Mouse (Mus musculus): ENCODE measurements around the gene Nav1. TPM values are rescaled to one million over a fixed set of nuclear protein-coding genes. Genes with fewer than 3 reads are reported as not detected.

The Nav1 gene
- polyA plus RNA-seq, 1 experiment from 2014 or later, result 15.0 TPM

GRCm38 (mm10) chr1:135615715-135616641 lies 8.9 kb upstream of the Nav1 start:
- 16% methylated on average over 20 of the region's 20 CpGs for WGBS
- H3K36me3 ChIP-seq, result no peaks in the 10 kb centered on the region
- H3K4me2 ChIP-seq (replicated peaks), result no peak overlapping the region
- no peaks in the 10 kb centered on the region for H3K27me3 ChIP-seq
- H3K4me3 ChIP-seq, result no peak overlapping the region
- H3K9me3 ChIP-seq, result no peaks in the 10 kb centered on the region
- H3K27ac ChIP-seq, result no peak overlapping the region
- H3K4me1 ChIP-seq, result peaks cover 11% of the 10 kb centered on the region
- ATAC-seq (ENCODE audit: low FRiP score, low read depth), result 0 out of 2 replicates have a peak, but pooled peaks have one; percentile 32
- no peak overlapping the region for H3K9ac ChIP-seq

GRCm38 (mm10) chr1:135609621-135610020 lies 2.5 kb upstream of the Nav1 start:
- Histone ChIP-seq H3K4me2 (replicated peaks) (no peak overlapping the region), H3K4me3 (no peak overlapping the region), H3K9me3 (no peaks in the 10 kb centered on the region), H3K27ac (no peak overlapping the region), H3K4me1 (no peaks in the 10 kb centered on the region), H3K36me3 (no peaks in the 10 kb centered on the region), H3K9ac (no peak overlapping the region), H3K27me3 (no peaks in the 10 kb centered on the region)
- 80% methylated on average over 4 of the region's 4 CpGs for WGBS
- no peak for ATAC-seq (ENCODE audit: low FRiP score, low read depth)

- Histone ChIP-seq H3K27ac (no peak overlapping the region), H3K4me1 (peaks cover 10% of the 10 kb centered on the region), H3K9me3 (no peaks in the 10 kb centered on the region), H3K27me3 (no peaks in the 10 kb centered on the region), H3K9ac (no peak overlapping the region), H3K36me3 (no peaks in the 10 kb centered on the region), H3K4me2 (replicated peaks) (no peak overlapping the region), H3K4me3 (no peak overlapping the region)
- no peak for ATAC-seq (ENCODE audit: low FRiP score, low read depth)
- 87% methylated on average over 12 of the region's 12 CpGs for whole genome bisulfite sequencing
Measured at GRCm38 (mm10) chr1:135606355-135607015, 610 bp downstream of the Nav1 start.

GRCm38 (mm10) chr1:135605530-135605929 lies 1.6 kb downstream of the Nav1 start:
- H3K27ac ChIP-seq, result no peak overlapping the region
- H3K4me2 ChIP-seq (replicated peaks), result no peak overlapping the region
- H3K9ac ChIP-seq, result no peak overlapping the region
- peaks cover 17% of the 10 kb centered on the region for H3K4me1 ChIP-seq
- no peaks in the 10 kb centered on the region for H3K36me3 ChIP-seq
- H3K27me3 ChIP-seq, result no peaks in the 10 kb centered on the region
- WGBS, result 61% methylated on average over 5 of the region's 5 CpGs
- ATAC-seq (ENCODE audit: low FRiP score, low read depth), result no peak
- no peak overlapping the region for H3K4me3 ChIP-seq
- H3K9me3 ChIP-seq, result no peaks in the 10 kb centered on the region

- H3K36me3 ChIP-seq, result no peaks in the 10 kb centered on the region
- WGBS, result 82% methylated on average over 7 of the region's 7 CpGs
- H3K27me3 ChIP-seq, result no peaks in the 10 kb centered on the region
- no peak overlapping the region for H3K4me2 ChIP-seq (replicated peaks)
- no peak overlapping the region for H3K4me3 ChIP-seq
- H3K27ac ChIP-seq, result no peak overlapping the region
- peaks cover 27% of the 10 kb centered on the region for H3K4me1 ChIP-seq
- no peak overlapping the region for H3K9ac ChIP-seq
- no peak for ATAC-seq (ENCODE audit: low FRiP score, low read depth)
- no peaks in the 10 kb centered on the region for H3K9me3 ChIP-seq
Measured at GRCm38 (mm10) chr1:135604361-135605052, 2.6 kb downstream of the Nav1 start.

GRCm38 (mm10) chr1:135603121-135603870 lies 3.8 kb downstream of the Nav1 start:
- Histone ChIP-seq H3K9ac (no peak overlapping the region), H3K27ac (no peak overlapping the region), H3K4me2 (replicated peaks) (no peak overlapping the region), H3K36me3 (no peaks in the 10 kb centered on the region), H3K4me3 (no peak overlapping the region), H3K9me3 (no peaks in the 10 kb centered on the region), H3K4me1 (peaks cover 39% of the 10 kb centered on the region), H3K27me3 (no peaks in the 10 kb centered on the region)
- 26% methylated on average over 11 of the region's 11 CpGs for WGBS
- ATAC-seq (ENCODE audit: low FRiP score, low read depth), result no peak

- Histone ChIP-seq H3K9ac (no peak overlapping the region), H3K4me3 (no peak overlapping the region), H3K36me3 (no peaks in the 10 kb centered on the region), H3K4me1 (peaks cover 40% of the 10 kb centered on the region), H3K9me3 (no peaks in the 10 kb centered on the region), H3K27me3 (no peaks in the 10 kb centered on the region), H3K27ac (no peak overlapping the region), H3K4me2 (replicated peaks) (no peak overlapping the region)
- ATAC-seq (ENCODE audit: low FRiP score, low read depth), result no peak
- 49% methylated on average over 15 of the region's 15 CpGs for WGBS
Measured at GRCm38 (mm10) chr1:135600023-135601005, 6.8 kb downstream of the Nav1 start.

GRCm38 (mm10) chr1:135598251-135598879 lies 8.7 kb downstream of the Nav1 start:
- peaks cover 36% of the 10 kb centered on the region for H3K4me1 ChIP-seq
- H3K4me3 ChIP-seq, result no peak overlapping the region
- H3K4me2 ChIP-seq (replicated peaks), result no peak overlapping the region
- no peak overlapping the region for H3K9ac ChIP-seq
- no peak overlapping the region for H3K27ac ChIP-seq
- ATAC-seq (ENCODE audit: low FRiP score, low read depth), result no peak
- H3K27me3 ChIP-seq, result no peaks in the 10 kb centered on the region
- H3K36me3 ChIP-seq, result no peaks in the 10 kb centered on the region
- H3K9me3 ChIP-seq, result no peaks in the 10 kb centered on the region
- 62% methylated on average over 8 of the region's 8 CpGs for WGBS

- H3K4me3 ChIP-seq, result no peak overlapping the region
- 49% methylated on average over 9 of the region's 9 CpGs for WGBS
- H3K36me3 ChIP-seq, result no peaks in the 10 kb centered on the region
- H3K27ac ChIP-seq, result no peak overlapping the region
- no peak overlapping the region for H3K9ac ChIP-seq
- H3K9me3 ChIP-seq, result no peaks in the 10 kb centered on the region
- peaks cover 12% of the 10 kb centered on the region for H3K4me1 ChIP-seq
- no peak for ATAC-seq (ENCODE audit: low FRiP score, low read depth)
- H3K4me2 ChIP-seq (replicated peaks), result no peak overlapping the region
- no peaks in the 10 kb centered on the region for H3K27me3 ChIP-seq
Measured at GRCm38 (mm10) chr1:135594279-135594903, 12.7 kb downstream of the Nav1 start.

GRCm38 (mm10) chr1:135593560-135594278 lies 13.4 kb downstream of the Nav1 start:
- H3K4me1 ChIP-seq, result peaks cover 5% of the 10 kb centered on the region
- ATAC-seq (ENCODE audit: low FRiP score, low read depth), result no peak
- no peak overlapping the region for H3K9ac ChIP-seq
- no peaks in the 10 kb centered on the region for H3K9me3 ChIP-seq
- WGBS, result 91% methylated on average over 6 of the region's 6 CpGs
- no peak overlapping the region for H3K27ac ChIP-seq
- no peaks in the 10 kb centered on the region for H3K27me3 ChIP-seq
- H3K36me3 ChIP-seq, result no peaks in the 10 kb centered on the region
- H3K4me3 ChIP-seq, result no peak overlapping the region
- no peak overlapping the region for H3K4me2 ChIP-seq (replicated peaks)

Data from limb, embryonic 13.5 days (tissue).